In genomic region chr8:47743419-47743818, GRCm38 (mm10) we compare ENCODE assay signal across 7 mouse cellular contexts. TPM values are rescaled to one million over a fixed set of nuclear protein-coding genes. Genes with fewer than 3 reads are reported as not detected.
A peak's percentile ranks its signal among the peaks of the same experiment; 100 is the strongest.
DNase-seq lines count a peak whose midpoint lies in the region; ATAC-seq lines count a peak whose summit lies in the region.

No protein-coding gene starts in this region.

- no peak for ATAC-seq in midbrain, embryonic 14.5 days (ENCODE audit: low FRiP score, low TSS enrichment)

- H3K27me3 ChIP-seq in midbrain, embryonic 14.5 days (ENCODE audit: control insufficient read depth, insufficient read depth, low read length): no peaks in the 10 kb centered on the region

- no peaks in the 10 kb centered on the region for H3K36me3 ChIP-seq in midbrain, embryonic 14.5 days (ENCODE audit: control insufficient read depth, insufficient read depth, low read length)

- peak overlapping the region; percentile 35 for H3K4me2 ChIP-seq in midbrain, embryonic 14.5 days (ENCODE audit: low read length)

- peak; percentile 87 to 91 for DNase-seq in adrenal gland, adult 18-20 months (ENCODE audit: low spot score in 2 of 2)
- peak; percentile 88 for DNase-seq in embryo, embryonic 10 days (ENCODE audit: low spot score)
- peak; percentile 83 for DNase-seq in gastrocnemius, postnatal 14 days
- DNase-seq in induced T-regulatory cell, adult 2 months (ENCODE audit: low read depth): peak; percentile 51
- DNase-seq in left cerebral cortex, postnatal 14 days (ENCODE audit: low spot score in 2 of 2): peak; percentile 90 to 96
- DNase-seq in midbrain, embryonic 14.5 days: peak; percentile 91
- peak; percentile 50 to 72 for DNase-seq in spleen, postnatal 10 days (ENCODE audit: low spot score in 2 of 2)

- no peaks in the 10 kb centered on the region for H3K9me3 ChIP-seq in midbrain, embryonic 14.5 days (ENCODE audit: control insufficient read depth, low read length)

- H3K4me3 ChIP-seq in midbrain, embryonic 14.5 days (replicated peaks; ENCODE audit: low read depth, low read length): no peak overlapping the region

- H3K27ac ChIP-seq in midbrain, embryonic 14.5 days (replicated peaks; ENCODE audit: low read depth, low read length): no peak overlapping the region

- H3K4me1 ChIP-seq in midbrain, embryonic 14.5 days (ENCODE audit: control insufficient read depth, insufficient read depth, low read length): 0 out of 2 replicates have a peak, but pooled peaks cover 5% of the 10 kb centered on the region

- WGBS in midbrain, embryonic 14.5 days: 10% methylated on average over 11 of the region's 11 CpGs

- H3K9ac ChIP-seq in midbrain, embryonic 14.5 days (replicated peaks; ENCODE audit: low read length): no peak overlapping the region

- intact Hi-C loops in gastrocnemius, postnatal 14 days (cut with DNase I; ENCODE audit: low total_unique reads): loop anchor here (5.0 to 10.0 kb wide), 2 partner anchors 99 to 271 kb away; no protein-coding TSS in a partner anchor
- intact Hi-C loops in left cerebral cortex, postnatal 14 days (cut with DNase I): loop anchor here (5.0 kb wide), 2 partner anchors 99 to 269 kb away; no protein-coding TSS in a partner anchor

RNA-seq across cellular contexts. Expression of gene Cdkn2aip, which starts 29.7 kb away (rescaled TPM):
- 10 to 100 TPM; 11.8 to 13.1 TPM for total RNA-seq in adrenal gland, adult 18-20 months (2021)
- total RNA-seq in gastrocnemius, postnatal 14 days (2021): 1 to 10 TPM; 5.5 to 5.8 TPM
- 10 to 100 TPM; 13.5 to 15.8 TPM for total RNA-seq in left cerebral cortex, postnatal 14 days (2021)
- polyA plus RNA-seq in midbrain, embryonic 14.5 days (2014; fragmentation: Nextera tagmentation; extraction: Ambion mirVana): 36.6 and 37.9 TPM in 2 replicates
